Mouse (Mus musculus) erythroblast, embryonic 14.5 days (primary cell): ENCODE results near the gene Smchd1.

Experiments
- GATA1 ChIP-seq: IDR thresholded peaks from 2 replicates; pipeline ENCODE4 v1.6.1; 2012; ENCODE audit warnings: low read length, inconsistent platforms, mixed read lengths
- TAL1 ChIP-seq: IDR thresholded peaks from 3 replicates; pipeline ENCODE4 v1.6.1; 2012; ENCODE audit warnings: low read length, inconsistent platforms, mixed read lengths

DNA sequence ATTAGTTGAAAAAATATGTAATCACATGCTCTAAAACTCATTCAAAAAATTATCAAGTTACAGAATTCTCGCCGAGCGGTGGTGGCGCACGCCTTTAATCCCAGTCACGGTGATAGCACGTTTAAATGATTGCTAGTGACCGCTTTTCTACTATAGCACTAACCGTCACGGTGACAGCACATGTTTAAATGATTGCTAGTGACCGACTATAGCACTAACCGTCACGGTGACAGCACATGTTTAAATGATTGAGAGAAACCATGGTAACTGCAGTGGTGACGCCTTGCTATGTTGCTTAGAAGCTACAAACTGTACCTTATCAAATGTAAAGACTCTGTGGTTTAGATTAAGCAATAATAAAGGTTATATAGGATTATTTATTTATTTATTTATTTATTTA is 94.8 kb downstream of the Smchd1 start:
- no peak for TF ChIP-seq GATA1
- no peak for TF ChIP-seq TAL1
